Mouse (Mus musculus): ENCODE results near the gene Asxl1. TPM values are rescaled to one million over a fixed set of nuclear protein-coding genes. Genes with fewer than 3 reads are reported as not detected.

Asxl1 gene
- polyA plus RNA-seq, 1 experiment: 55.7 TPM

DNA sequence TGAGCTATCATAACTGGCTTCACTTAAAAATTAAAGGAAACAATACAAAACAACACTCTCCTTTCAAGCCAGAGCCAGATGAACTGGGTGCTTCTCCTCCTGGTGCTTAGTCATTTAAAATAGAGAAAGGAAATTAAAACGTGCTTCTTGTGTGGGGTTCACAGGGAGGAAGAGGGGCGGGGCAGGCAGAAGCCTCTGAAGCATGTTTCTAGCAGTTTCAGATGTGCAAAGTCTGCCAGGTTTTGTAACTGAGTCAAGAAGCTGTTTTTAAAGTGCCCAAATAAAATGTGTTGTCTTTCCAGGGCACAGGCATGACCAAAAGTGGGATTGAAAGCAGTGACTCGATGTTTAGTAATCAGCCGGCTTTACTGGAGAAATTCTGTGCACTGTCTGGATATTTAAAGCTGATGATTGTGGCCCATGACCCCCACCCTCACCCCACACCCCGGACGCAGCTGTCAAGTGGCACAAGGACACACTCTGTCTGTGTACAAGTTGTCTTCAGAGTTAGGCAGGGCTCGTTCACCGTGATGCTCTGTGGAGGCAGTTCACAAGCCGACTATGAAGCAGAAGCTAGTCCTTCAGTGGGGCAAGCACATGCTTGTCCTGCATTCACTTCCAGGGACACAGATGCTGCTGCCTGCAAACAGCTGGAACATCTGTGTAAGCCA lies 19.8 kb upstream of the Asxl1 start:
- Histone ChIP-seq H3K36me3 (ENCODE audit: control insufficient read depth, insufficient read depth, low read length, poor library complexity, severe bottlenecking) (peaks cover 8% of the 10 kb centered on the region), H3K27me3 (ENCODE audit: control insufficient read depth, insufficient read depth, low read length, poor library complexity, severe bottlenecking) (no peaks in the 10 kb centered on the region), H3K27ac (ENCODE audit: insufficient read depth, low read length) (no peak overlapping the region), H3K4me1 (ENCODE audit: control insufficient read depth, insufficient read depth, low read length) (no peaks in the 10 kb centered on the region), H3K9ac (ENCODE audit: low read depth, poor library complexity, severe bottlenecking) (no peak overlapping the region), H3K4me3 (ENCODE audit: low read depth, low read length) (no peak overlapping the region), H3K9me3 (replicated peaks; ENCODE audit: control insufficient read depth, insufficient read depth, low read length, poor library complexity, severe bottlenecking) (no peaks in the 10 kb centered on the region)
- TF ChIP-seq POLR2A (IDR thresholded peaks at IDR 0.05; ENCODE audit: insufficient read depth, low read length): no peak
- no peak for TF ChIP-seq CTCF (IDR thresholded peaks at IDR 0.05; ENCODE audit: low read depth, low read length)
- TF ChIP-seq EP300 (IDR thresholded peaks at IDR 0.05; ENCODE audit: insufficient read depth, low read depth, low read length): no peak

GRCm38 (mm10) chr2:153332271-153332670 lies 13.4 kb upstream of the Asxl1 start:
- Histone ChIP-seq H3K4me1 (ENCODE audit: control insufficient read depth, insufficient read depth, low read length) (no peaks in the 10 kb centered on the region), H3K9ac (ENCODE audit: low read depth, poor library complexity, severe bottlenecking) (no peak overlapping the region), H3K9me3 (replicated peaks; ENCODE audit: control insufficient read depth, insufficient read depth, low read length, poor library complexity, severe bottlenecking) (no peaks in the 10 kb centered on the region), H3K27ac (ENCODE audit: insufficient read depth, low read length) (no peak overlapping the region), H3K27me3 (ENCODE audit: control insufficient read depth, insufficient read depth, low read length, poor library complexity, severe bottlenecking) (no peaks in the 10 kb centered on the region), H3K4me3 (ENCODE audit: low read depth, low read length) (no peak overlapping the region), H3K36me3 (ENCODE audit: control insufficient read depth, insufficient read depth, low read length, poor library complexity, severe bottlenecking) (no peaks in the 10 kb centered on the region; the same call in 1 of the 2 replicates)
- TF ChIP-seq CTCF (IDR thresholded peaks at IDR 0.05; ENCODE audit: low read depth, low read length) (no peak), POLR2A (IDR thresholded peaks at IDR 0.05; ENCODE audit: insufficient read depth, low read length) (no peak), EP300 (IDR thresholded peaks at IDR 0.05; ENCODE audit: insufficient read depth, low read depth, low read length) (no peak)

- Histone ChIP-seq H3K36me3 (ENCODE audit: control insufficient read depth, insufficient read depth, low read length, poor library complexity, severe bottlenecking) (no peaks in the 10 kb centered on the region; the same call in 1 of the 2 replicates), H3K4me1 (ENCODE audit: control insufficient read depth, insufficient read depth, low read length) (no peaks in the 10 kb centered on the region), H3K4me3 (ENCODE audit: low read depth, low read length) (no peak overlapping the region), H3K27me3 (ENCODE audit: control insufficient read depth, insufficient read depth, low read length, poor library complexity, severe bottlenecking) (no peaks in the 10 kb centered on the region), H3K9me3 (replicated peaks; ENCODE audit: control insufficient read depth, insufficient read depth, low read length, poor library complexity, severe bottlenecking) (no peaks in the 10 kb centered on the region), H3K27ac (ENCODE audit: insufficient read depth, low read length) (no peak overlapping the region), H3K9ac (ENCODE audit: low read depth, poor library complexity, severe bottlenecking) (no peak overlapping the region)
- no peak for TF ChIP-seq EP300 (IDR thresholded peaks at IDR 0.05; ENCODE audit: insufficient read depth, low read depth, low read length)
- no peak for TF ChIP-seq POLR2A (IDR thresholded peaks at IDR 0.05; ENCODE audit: insufficient read depth, low read length)
- no peak for TF ChIP-seq CTCF (IDR thresholded peaks at IDR 0.05; ENCODE audit: low read depth, low read length)
These were observed 12.6 kb upstream of the Asxl1 start for GRCm38 (mm10) chr2:153332981-153333380.

DNA sequence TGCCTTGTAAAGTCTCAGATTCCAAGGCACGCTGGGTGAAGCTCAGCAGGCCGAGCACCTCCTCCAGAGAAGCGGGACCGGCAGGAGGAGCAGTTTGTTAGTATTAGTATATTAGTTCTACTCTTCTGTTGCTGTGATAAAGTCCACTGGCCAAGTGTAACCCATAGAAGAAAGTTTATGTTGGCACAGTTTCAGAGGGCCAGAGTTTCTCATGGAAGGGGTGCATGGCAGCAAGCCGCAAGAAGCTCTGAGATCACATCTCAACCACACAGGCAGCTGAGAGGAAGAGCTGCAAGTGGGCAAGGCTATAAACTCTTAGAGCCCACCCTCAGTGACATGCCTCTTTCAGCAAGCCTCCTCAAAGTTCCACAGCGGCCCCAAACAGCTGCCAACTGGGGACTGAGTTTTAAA lies 11.8 kb upstream of the Asxl1 start:
- no peaks in the 10 kb centered on the region for H3K9me3 ChIP-seq (replicated peaks; ENCODE audit: control insufficient read depth, insufficient read depth, low read length, poor library complexity, severe bottlenecking)
- H3K27ac ChIP-seq (ENCODE audit: insufficient read depth, low read length): no peak overlapping the region
- TF ChIP-seq EP300 (IDR thresholded peaks at IDR 0.05; ENCODE audit: insufficient read depth, low read depth, low read length): no peak
- TF ChIP-seq CTCF (IDR thresholded peaks at IDR 0.05; ENCODE audit: low read depth, low read length): no peak
- no peak for TF ChIP-seq POLR2A (IDR thresholded peaks at IDR 0.05; ENCODE audit: insufficient read depth, low read length)
- no peak overlapping the region for H3K9ac ChIP-seq (ENCODE audit: low read depth, poor library complexity, severe bottlenecking)
- H3K4me1 ChIP-seq (ENCODE audit: control insufficient read depth, insufficient read depth, low read length): no peaks in the 10 kb centered on the region
- no peaks in the 10 kb centered on the region for H3K27me3 ChIP-seq (ENCODE audit: control insufficient read depth, insufficient read depth, low read length, poor library complexity, severe bottlenecking)
- no peaks in the 10 kb centered on the region; the same call in 1 of the 2 replicates for H3K36me3 ChIP-seq (ENCODE audit: control insufficient read depth, insufficient read depth, low read length, poor library complexity, severe bottlenecking)
- H3K4me3 ChIP-seq (ENCODE audit: low read depth, low read length): no peak overlapping the region

DNA sequence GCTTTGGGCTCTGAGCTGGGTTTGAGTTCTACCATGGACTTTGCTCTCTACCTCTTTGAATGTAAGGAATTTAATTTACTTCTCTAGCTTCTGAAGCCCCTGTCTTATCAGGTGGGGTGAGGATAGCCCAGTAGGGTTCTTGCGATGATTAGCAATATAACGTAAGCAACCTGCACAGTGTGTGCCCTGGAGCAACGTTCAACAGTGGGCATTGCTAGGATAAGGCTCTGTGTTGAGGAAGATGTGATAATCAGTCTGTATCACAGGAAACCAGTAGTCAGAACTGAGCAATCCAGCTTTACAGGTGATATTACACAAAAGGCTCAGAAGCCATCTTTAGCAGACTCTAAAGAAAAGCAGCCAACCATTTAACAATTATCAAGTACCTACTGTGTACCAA lies 11.3 kb upstream of the Asxl1 start:
- Histone ChIP-seq H3K36me3 (ENCODE audit: control insufficient read depth, insufficient read depth, low read length, poor library complexity, severe bottlenecking) (no peaks in the 10 kb centered on the region; the same call in 1 of the 2 replicates), H3K9me3 (replicated peaks; ENCODE audit: control insufficient read depth, insufficient read depth, low read length, poor library complexity, severe bottlenecking) (no peaks in the 10 kb centered on the region), H3K27me3 (ENCODE audit: control insufficient read depth, insufficient read depth, low read length, poor library complexity, severe bottlenecking) (no peaks in the 10 kb centered on the region)

DNA sequence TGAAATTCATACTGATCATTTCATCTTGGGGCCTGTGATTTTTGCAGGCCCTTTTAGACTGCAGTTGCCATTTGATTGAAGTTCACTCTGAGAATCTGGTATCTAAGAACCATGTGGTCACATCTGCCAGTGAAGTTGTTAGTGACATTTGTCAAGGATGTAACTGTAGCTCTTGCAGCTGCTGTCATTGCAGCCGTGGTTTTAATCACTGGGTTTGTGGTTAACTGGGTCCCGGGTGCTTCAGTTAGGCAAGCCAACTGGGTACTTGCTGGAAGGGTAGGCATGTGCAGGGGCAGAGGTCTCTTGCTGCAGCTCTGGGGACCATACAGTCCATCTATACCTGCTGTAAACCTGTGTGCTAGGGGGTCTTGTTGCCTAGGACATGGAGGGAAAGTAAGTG lies 9.5 kb upstream of the Asxl1 start:
- Histone ChIP-seq H3K4me3 (ENCODE audit: low read depth, low read length) (no peak overlapping the region), H3K9me3 (replicated peaks; ENCODE audit: control insufficient read depth, insufficient read depth, low read length, poor library complexity, severe bottlenecking) (no peaks in the 10 kb centered on the region), H3K27ac (ENCODE audit: insufficient read depth, low read length) (no peak overlapping the region), H3K27me3 (ENCODE audit: control insufficient read depth, insufficient read depth, low read length, poor library complexity, severe bottlenecking) (no peaks in the 10 kb centered on the region), H3K36me3 (ENCODE audit: control insufficient read depth, insufficient read depth, low read length, poor library complexity, severe bottlenecking) (no peaks in the 10 kb centered on the region), H3K9ac (ENCODE audit: low read depth, poor library complexity, severe bottlenecking) (no peak overlapping the region), H3K4me1 (ENCODE audit: control insufficient read depth, insufficient read depth, low read length) (no peaks in the 10 kb centered on the region)
- no peak for TF ChIP-seq EP300 (IDR thresholded peaks at IDR 0.05; ENCODE audit: insufficient read depth, low read depth, low read length)
- no peak for TF ChIP-seq POLR2A (IDR thresholded peaks at IDR 0.05; ENCODE audit: insufficient read depth, low read length)

More for the DNA sequence above, 11.3 kb upstream of the Asxl1 start:
- H3K4me1 ChIP-seq (ENCODE audit: control insufficient read depth, insufficient read depth, low read length): no peaks in the 10 kb centered on the region
- H3K9ac ChIP-seq (ENCODE audit: low read depth, poor library complexity, severe bottlenecking): no peak overlapping the region
- TF ChIP-seq EP300 (IDR thresholded peaks at IDR 0.05; ENCODE audit: insufficient read depth, low read depth, low read length) (no peak), POLR2A (IDR thresholded peaks at IDR 0.05; ENCODE audit: insufficient read depth, low read length) (no peak), CTCF (IDR thresholded peaks at IDR 0.05; ENCODE audit: low read depth, low read length) (no peak)
- no peak overlapping the region for H3K27ac ChIP-seq (ENCODE audit: insufficient read depth, low read length)
- no peak overlapping the region for H3K4me3 ChIP-seq (ENCODE audit: low read depth, low read length)
